Mouse (Mus musculus) ES-Bruce4 (cell line): ENCODE results near the gene Zfp385b.

Source experiments
- CTCF ChIP-seq: IDR thresholded peaks from one replicate; pipeline ENCODE4 v1.8.1; 2011; ENCODE audit warnings: low read depth, low read length
- EP300 ChIP-seq: IDR thresholded peaks from 2 replicates; pipeline ENCODE4 v1.6.1; 2011; ENCODE audit warnings: low read depth, low read length; ENCODE audit not compliant: insufficient read depth
- POLR2A ChIP-seq: IDR thresholded peaks from one replicate; pipeline ENCODE4 v1.8.1; 2011; ENCODE audit warnings: low read length; ENCODE audit not compliant: insufficient read depth

GRCm38 (mm10) chr2:77508731-77509130, 310.7 kb downstream of the Zfp385b start:
- TF ChIP-seq POLR2A (no peak), EP300 (no peak), CTCF (no peak)
